Mouse (Mus musculus) midbrain, embryonic 14.5 days (tissue): ENCODE results near the gene Pde7b. TPM values are rescaled to one million over a fixed set of nuclear protein-coding genes. Genes with fewer than 3 reads are reported as not detected.

Experiments used
- ATAC-seq: fragments of 200-750 bp; cut with Nextera tagmentation; 2 replicates; pipeline ENCODE4 v1.8.0; 2017; ENCODE audit warnings: moderate number of reproducible peaks, moderate library complexity; ENCODE audit not compliant: low FRiP score, low TSS enrichment
- DNase-seq: peaks from one replicate; pipeline ENCODE4 v3.0.0-alpha.2; 2015
- H3K27ac ChIP-seq: fragments of 300-500 bp; sonication (generic); replicated peaks from 2 replicates; pipeline ENCODE4 v1.5.1; 2014; ENCODE audit warnings: mild to moderate bottlenecking, low read depth, low read length, moderate library complexity
- H3K27me3 ChIP-seq: fragments of 300-500 bp; sonication (generic); 2 replicates; pipeline ENCODE4 v1.6.1; 2014; ENCODE audit warnings: low read length, control low read depth, mixed read lengths; ENCODE audit not compliant: control insufficient read depth, insufficient read depth
- H3K36me3 ChIP-seq: fragments of 300-500 bp; sonication (generic); 2 replicates; pipeline ENCODE4 v1.6.1; 2014; ENCODE audit warnings: low read length, control low read depth; ENCODE audit not compliant: control insufficient read depth, insufficient read depth
- H3K4me1 ChIP-seq: fragments of 300-500 bp; sonication (generic); 2 replicates; pipeline ENCODE4 v1.6.1; 2014; ENCODE audit warnings: mild to moderate bottlenecking, antibody characterized with exemption, low read length, control low read depth; ENCODE audit not compliant: control insufficient read depth, insufficient read depth
- H3K4me2 ChIP-seq: fragments of 300-500 bp; sonication (generic); 2 replicates; pipeline ENCODE4 v1.6.1; 2014; ENCODE audit warnings: mild to moderate bottlenecking, low read length, moderate library complexity
- H3K4me3 ChIP-seq: fragments of 300-500 bp; sonication (generic); replicated peaks from 2 replicates; pipeline ENCODE4 v1.5.1; 2014; ENCODE audit warnings: low read depth, low read length
- H3K9ac ChIP-seq: fragments of 300-500 bp; sonication (generic); replicated peaks from 2 replicates; pipeline ENCODE4 v1.6.1; 2014; ENCODE audit warnings: mild to moderate bottlenecking, low read length, moderate library complexity
- H3K9me3 ChIP-seq: fragments of 300-500 bp; sonication (generic); 2 replicates; pipeline ENCODE4 v1.6.1; 2016; ENCODE audit warnings: low read length, control low read depth, mixed read lengths; ENCODE audit not compliant: control insufficient read depth
- WGBS: fragments of 180-500 bp; shearing (Covaris S2); extraction: QIAGEN DNeasy Blood & Tissue Kit; methylation state at CpG from one replicate; pipeline ENCODE4 v1.1.7; 2014; 5-methylcytosine and 5-hydroxymethylcytosine counted together
- polyA plus RNA-seq: library from polyadenylated mRNA; unstranded; fragments of >200 nt; fragmentation: Nextera tagmentation; extraction: Ambion mirVana; gene quantifications from 2 replicates; pipeline ENCODE4 v1.2.1, GENCODE M21; 2014

The Pde7b gene
- polyA plus RNA-seq, 1 experiment from 2014 or later, result 2.0 TPM

DNA sequence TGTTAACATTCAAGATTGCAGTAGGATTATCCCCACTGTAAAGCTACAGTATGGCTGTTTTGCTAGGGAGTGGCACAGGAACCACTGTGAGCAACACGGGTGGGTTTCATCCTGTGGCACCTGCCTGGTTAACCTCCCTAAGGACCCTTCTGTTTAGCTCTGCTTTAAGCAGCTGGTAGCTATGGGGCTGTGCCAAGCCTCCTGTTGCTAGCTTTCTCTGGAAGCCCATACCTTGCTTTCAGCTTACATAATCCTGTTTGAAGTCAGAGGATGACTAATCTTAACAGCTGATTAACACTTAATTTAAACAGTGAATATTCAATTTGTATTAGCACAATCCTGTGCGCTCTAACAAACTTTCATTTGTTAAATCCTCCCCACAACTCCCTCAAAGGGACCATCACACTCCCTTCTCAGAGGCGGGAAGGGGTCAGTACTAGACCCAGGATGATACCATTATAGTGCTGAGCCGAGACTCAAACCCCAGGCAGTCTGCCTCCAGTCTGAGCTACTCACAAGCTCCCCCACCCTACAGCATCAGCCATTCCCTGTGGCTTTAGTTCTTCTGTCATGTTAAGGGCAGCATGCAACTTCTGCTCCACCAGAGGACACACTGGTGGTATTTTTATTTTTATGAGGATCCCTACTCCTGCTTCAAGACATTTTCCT, 362.3 kb downstream of the Pde7b start:
- no peak for DNase-seq
- H3K4me1 ChIP-seq, result no peaks in the 10 kb centered on the region
- no peaks in the 10 kb centered on the region for H3K27me3 ChIP-seq
- H3K4me2 ChIP-seq, result no peak overlapping the region
- no peak; the same call in 1 of the 2 replicates for ATAC-seq
- H3K36me3 ChIP-seq, result no peaks in the 10 kb centered on the region
- H3K27ac ChIP-seq, result no peak overlapping the region
- no peak overlapping the region for H3K9ac ChIP-seq
- no peak overlapping the region for H3K4me3 ChIP-seq
- WGBS, result 63% methylated on average over 4 of the region's 4 CpGs
- H3K9me3 ChIP-seq, result no peaks in the 10 kb centered on the region

DNA sequence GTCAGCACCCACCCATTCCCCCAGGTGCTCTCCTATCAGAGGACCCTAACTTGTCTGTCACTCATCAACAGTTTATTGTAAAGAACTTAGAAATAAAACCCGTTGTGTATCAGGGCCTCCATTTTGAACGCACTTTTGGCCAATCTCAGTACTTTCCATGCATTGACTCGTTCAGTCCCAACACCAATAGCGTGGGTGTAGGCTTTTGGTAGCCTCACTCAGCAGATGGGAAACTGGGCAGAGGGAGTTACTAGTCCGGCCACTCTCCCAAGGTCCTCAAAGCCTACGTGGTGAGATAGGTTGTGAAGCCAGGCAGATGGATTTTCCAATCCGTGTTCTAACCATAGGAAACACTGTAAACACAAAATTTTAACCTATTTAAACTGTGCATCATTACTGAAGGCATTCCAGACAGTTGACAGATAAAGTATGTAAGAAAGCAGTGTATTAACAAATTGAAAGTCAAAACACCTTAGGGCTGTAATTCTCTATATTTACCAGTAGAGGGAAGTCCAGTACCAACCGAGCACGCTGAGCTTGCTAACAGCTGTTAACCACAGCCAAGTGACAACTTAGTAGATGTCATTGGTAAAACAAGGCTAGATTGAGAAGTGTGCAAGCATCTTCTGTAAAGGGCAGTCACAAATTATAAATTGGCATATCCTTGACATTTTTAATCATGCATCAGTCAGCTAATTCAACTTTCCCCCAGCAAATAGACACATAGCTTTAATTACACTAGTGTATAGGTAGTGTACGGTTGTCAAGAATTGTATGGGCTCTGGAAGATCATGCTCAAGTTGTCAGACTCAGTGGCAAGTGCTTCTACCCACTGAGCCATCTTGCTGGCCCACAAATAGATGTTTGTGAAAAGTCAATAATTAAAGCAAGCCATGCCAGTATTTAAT, 363.1 kb downstream of the Pde7b start:
- Histone ChIP-seq H3K36me3 (no peaks in the 10 kb centered on the region), H3K4me3 (no peak overlapping the region), H3K27ac (no peak overlapping the region), H3K9me3 (no peaks in the 10 kb centered on the region), H3K4me1 (no peaks in the 10 kb centered on the region), H3K27me3 (no peaks in the 10 kb centered on the region), H3K9ac (no peak overlapping the region), H3K4me2 (no peak overlapping the region)
- ATAC-seq (peak; percentile 53; the same call in 1 of the 2 replicates), DNase-seq (peak; percentile 83)
- WGBS, result 62% methylated on average over 10 of the region's 10 CpGs

DNA sequence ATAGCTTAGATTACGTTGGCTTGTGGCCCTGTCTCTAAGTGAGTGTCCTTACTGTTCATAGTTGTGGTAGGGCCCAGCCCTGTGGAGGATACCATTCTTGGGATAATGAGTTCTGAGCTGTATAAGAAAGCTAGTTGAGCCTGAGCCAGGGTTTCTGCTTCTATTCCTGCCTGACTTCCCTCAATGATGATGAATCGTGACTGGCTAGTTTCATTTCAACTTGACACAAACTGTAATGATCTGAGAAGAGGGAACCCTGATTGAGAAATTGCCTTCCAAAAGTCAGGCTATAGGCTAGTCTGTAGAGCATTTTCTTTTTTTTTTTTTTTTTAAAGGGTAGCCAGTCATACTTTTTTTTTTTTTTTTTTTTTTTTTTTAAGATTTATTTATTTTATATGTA, 376.0 kb downstream of the Pde7b start:
- ATAC-seq (no peak), DNase-seq (no peak)
- Histone ChIP-seq H3K27ac (no peak overlapping the region), H3K9ac (no peak overlapping the region), H3K36me3 (peaks cover 19% of the 10 kb centered on the region), H3K4me1 (peaks cover 7% of the 10 kb centered on the region; the same call in 1 of the 2 replicates), H3K9me3 (no peaks in the 10 kb centered on the region), H3K27me3 (no peaks in the 10 kb centered on the region), H3K4me3 (no peak overlapping the region), H3K4me2 (no peak overlapping the region)
- WGBS, result 94% methylated on average over 2 of the region's 2 CpGs

Other genes with a start within 250 kb of the Pde7b start
- gene Ahi1, start 227.5 kb upstream of the Pde7b start, polyA plus RNA-seq, result 113 and 117 TPM in 2 replicates